Mouse (Mus musculus) midbrain, embryonic 16.5 days (tissue): Measurements from ENCODE around the gene Hfe2. TPM values are rescaled to one million over a fixed set of nuclear protein-coding genes. Genes with fewer than 3 reads are reported as not detected.

Experiments
- ATAC-seq: fragments of 200-750 bp; cut with Nextera tagmentation; 2 replicates; pipeline ENCODE4 v1.8.0; 2017; ENCODE audit warnings: moderate TSS enrichment
- H3K27ac ChIP-seq: fragments of 300-500 bp; sonication (generic); 2 replicates; pipeline ENCODE4 v1.5.1; 2014; ENCODE audit warnings: mild to moderate bottlenecking, low read length, mixed read lengths
- H3K27me3 ChIP-seq: fragments of 300-500 bp; sonication (generic); 2 replicates; pipeline ENCODE4 v1.6.1; 2014; ENCODE audit warnings: low read depth, low read length, mixed read lengths; ENCODE audit not compliant: control insufficient read depth, insufficient read depth
- H3K36me3 ChIP-seq: fragments of 300-500 bp; sonication (generic); 2 replicates; pipeline ENCODE4 v1.6.1; 2014; ENCODE audit warnings: mild to moderate bottlenecking, low read length, moderate library complexity, mixed read lengths; ENCODE audit not compliant: control insufficient read depth, insufficient read depth
- H3K4me1 ChIP-seq: fragments of 300-500 bp; sonication (generic); 2 replicates; pipeline ENCODE4 v1.6.1; 2014; ENCODE audit warnings: mild to moderate bottlenecking, low read length, mixed read lengths; ENCODE audit not compliant: control insufficient read depth, insufficient read depth
- H3K4me2 ChIP-seq: fragments of 300-500 bp; sonication (generic); 2 replicates; pipeline ENCODE4 v1.6.1; 2014; ENCODE audit warnings: mild to moderate bottlenecking, low read length, mixed read lengths
- H3K4me3 ChIP-seq: fragments of 300-500 bp; sonication (generic); 2 replicates; pipeline ENCODE4 v1.5.1; 2014; ENCODE audit warnings: low read depth, mild to moderate bottlenecking, low read length, moderate library complexity, mixed read lengths
- H3K9ac ChIP-seq: fragments of 300-500 bp; sonication (generic); 2 replicates; pipeline ENCODE4 v1.6.1; 2014; ENCODE audit warnings: low read depth, low read length, mixed read lengths
- H3K9me3 ChIP-seq: fragments of 300-500 bp; sonication (generic); replicated peaks from 2 replicates; pipeline ENCODE4 v1.6.1; 2014; ENCODE audit warnings: mild to moderate bottlenecking, low read length, mixed read lengths; ENCODE audit not compliant: control insufficient read depth, poor library complexity, severe bottlenecking
- WGBS: fragments of 180-500 bp; shearing (Covaris S2); extraction: QIAGEN DNeasy Blood & Tissue Kit; methylation state at CpG from one replicate; pipeline ENCODE4 v1.1.7; 2014; 5-methylcytosine and 5-hydroxymethylcytosine counted together
- polyA plus RNA-seq: library from polyadenylated mRNA; unstranded; fragments of >200 nt; fragmentation: Nextera tagmentation; extraction: Ambion mirVana; gene quantifications from 2 replicates; pipeline ENCODE4 v1.2.1, GENCODE M21; 2015

Gene Hfe2
- polyA plus RNA-seq, 1 experiment from 2014 or later, result 2.4 TPM

DNA sequence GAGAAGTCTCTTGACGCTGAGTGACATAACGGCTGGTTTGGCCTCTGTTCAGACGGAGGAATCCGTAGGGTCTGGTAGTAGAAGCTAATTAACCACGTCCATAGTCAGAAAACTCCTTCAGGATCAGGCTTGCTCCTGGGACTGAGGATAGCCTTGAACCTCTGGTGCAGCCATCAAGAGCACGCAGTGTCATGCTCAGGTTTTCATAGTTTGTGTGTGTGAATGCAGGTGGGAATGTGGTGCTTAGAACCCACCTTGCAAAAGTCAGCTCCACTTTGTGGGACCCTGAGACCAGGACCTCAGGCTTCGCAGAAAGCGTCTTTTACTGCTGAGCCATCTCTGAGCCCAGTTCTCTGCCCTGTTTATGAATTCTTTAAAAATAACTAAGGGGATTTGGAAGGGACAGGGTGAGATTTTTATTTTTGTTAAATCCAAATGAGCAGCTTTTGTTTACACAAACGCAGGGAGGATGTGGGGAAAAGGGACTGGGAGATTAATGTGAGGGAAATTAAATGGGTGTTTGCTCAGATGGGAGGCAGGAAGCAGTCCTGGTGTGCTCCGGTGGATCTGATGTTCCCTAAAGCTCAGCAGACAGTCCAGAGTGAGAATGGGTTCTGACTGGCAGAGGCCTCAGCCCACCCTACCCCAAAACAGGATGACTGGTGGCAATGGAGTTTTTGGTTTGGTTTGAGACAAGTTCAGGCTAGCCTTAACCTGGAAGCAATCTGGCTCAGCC lies 37.1 kb downstream of the Hfe2 start:
- no peak overlapping the region for H3K27ac ChIP-seq
- WGBS, result 59% methylated on average over 10 of the region's 10 CpGs

DNA sequence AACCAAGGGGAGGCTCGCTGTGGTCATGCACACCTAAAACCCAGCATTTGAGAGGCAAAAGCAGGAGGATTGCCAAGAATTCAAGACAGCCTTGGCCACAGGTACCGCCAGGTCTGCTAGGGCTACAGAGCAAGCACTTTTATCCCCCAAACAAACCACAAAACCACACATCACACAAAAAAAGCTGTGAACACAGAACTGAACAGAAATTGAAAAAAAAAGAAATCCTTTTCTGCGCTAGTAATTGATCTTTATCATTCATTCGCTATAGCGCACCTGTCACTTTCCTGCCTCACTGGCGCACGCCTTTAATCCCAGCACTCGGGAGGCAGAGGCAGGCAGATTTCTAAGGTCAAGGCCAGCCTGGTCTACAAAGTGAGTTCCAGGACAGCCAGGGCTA lies 38.3 kb downstream of the Hfe2 start:
- ATAC-seq, result no peak
- no peaks in the 10 kb centered on the region for H3K9me3 ChIP-seq
- H3K4me2 ChIP-seq, result no peak overlapping the region
- no peak overlapping the region for H3K9ac ChIP-seq
- H3K36me3 ChIP-seq, result 0 out of 2 replicates have a peak, but pooled peaks cover 3% of the 10 kb centered on the region
- no peaks in the 10 kb centered on the region for H3K27me3 ChIP-seq
- H3K27ac ChIP-seq, result no peak overlapping the region
- peaks cover 29% of the 10 kb centered on the region for H3K4me1 ChIP-seq
- 94% methylated on average over 8 of the region's 8 CpGs for WGBS
- no peak overlapping the region for H3K4me3 ChIP-seq

More for the DNA sequence above, 37.1 kb downstream of the Hfe2 start:
- H3K4me1 ChIP-seq, result peaks cover 29% of the 10 kb centered on the region
- no peak for ATAC-seq
- H3K4me3 ChIP-seq, result no peak overlapping the region
- 0 out of 2 replicates have a peak, but pooled peaks cover 3% of the 10 kb centered on the region for H3K36me3 ChIP-seq
- H3K9ac ChIP-seq, result no peak overlapping the region
- H3K9me3 ChIP-seq, result no peaks in the 10 kb centered on the region
- no peaks in the 10 kb centered on the region for H3K27me3 ChIP-seq
- no peak overlapping the region for H3K4me2 ChIP-seq

DNA sequence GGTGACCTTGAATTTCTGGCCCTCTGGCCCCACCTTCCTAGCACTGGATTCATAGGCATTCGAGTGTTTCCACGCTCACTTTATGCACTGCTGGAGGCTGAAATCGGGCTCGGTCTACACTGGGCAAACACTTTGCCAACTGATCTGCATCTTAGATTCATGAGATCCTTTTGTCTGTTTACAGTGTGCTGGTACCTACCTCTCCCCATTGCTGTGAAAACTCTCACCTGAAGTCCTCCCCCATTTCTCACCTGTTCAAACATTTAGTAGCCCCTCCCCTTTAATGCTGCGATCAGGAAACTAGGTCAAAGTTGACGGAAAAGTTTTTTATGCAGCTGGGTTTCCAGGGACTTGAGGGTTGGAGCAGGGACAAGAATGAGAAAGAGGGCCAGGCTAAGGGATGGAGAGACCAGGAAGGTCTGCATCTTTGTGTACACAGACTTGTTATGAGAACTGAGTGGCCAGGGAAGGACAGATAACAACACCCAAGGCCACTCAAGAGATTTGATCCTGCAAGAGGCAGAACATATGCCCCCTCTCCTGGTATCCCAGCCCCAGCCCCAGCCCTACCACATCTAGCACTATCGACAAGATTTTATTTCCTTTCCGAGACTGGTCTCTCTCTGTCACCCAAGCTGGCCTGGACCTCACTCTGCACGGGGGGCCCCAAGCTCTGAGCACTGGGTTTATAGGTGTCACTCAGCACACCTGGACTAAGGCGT lies 39.1 kb downstream of the Hfe2 start:
- Histone ChIP-seq H3K4me1 (peaks cover 22% of the 10 kb centered on the region), H3K4me3 (no peak overlapping the region), H3K27me3 (no peaks in the 10 kb centered on the region), H3K9ac (no peak overlapping the region), H3K4me2 (no peak overlapping the region), H3K9me3 (no peaks in the 10 kb centered on the region), H3K36me3 (0 out of 2 replicates have a peak, but pooled peaks cover 3% of the 10 kb centered on the region), H3K27ac (no peak overlapping the region)
- WGBS, result 77% methylated on average over 10 of the region's 10 CpGs
- no peak for ATAC-seq

DNA sequence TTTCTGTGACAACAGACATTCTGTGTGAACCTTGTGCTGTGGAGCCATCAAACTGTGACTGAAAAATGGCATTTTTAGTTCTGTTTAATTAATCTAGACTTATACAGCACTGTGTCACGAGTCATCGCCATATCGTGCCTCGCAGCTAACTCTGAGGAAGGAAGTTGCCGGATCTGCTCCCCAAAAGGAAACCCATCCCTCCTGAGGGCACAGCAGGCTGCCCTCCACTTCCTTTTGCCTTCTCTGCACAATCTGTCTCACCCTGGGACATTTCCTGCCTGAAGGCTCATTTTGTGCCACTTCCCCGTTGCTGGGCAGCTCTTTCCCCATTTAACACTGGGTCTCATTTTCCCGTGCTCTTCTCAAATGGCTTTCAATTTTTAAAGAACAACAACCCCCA lies 39.7 kb downstream of the Hfe2 start:
- Histone ChIP-seq H3K36me3 (0 out of 2 replicates have a peak, but pooled peaks cover 3% of the 10 kb centered on the region), H3K9me3 (no peaks in the 10 kb centered on the region), H3K27me3 (no peaks in the 10 kb centered on the region), H3K27ac (no peak overlapping the region), H3K4me3 (no peak overlapping the region), H3K4me1 (peaks cover 16% of the 10 kb centered on the region), H3K4me2 (no peak overlapping the region), H3K9ac (no peak overlapping the region)
- WGBS, result 81% methylated on average over 7 of the region's 7 CpGs
- ATAC-seq, result no peak

DNA sequence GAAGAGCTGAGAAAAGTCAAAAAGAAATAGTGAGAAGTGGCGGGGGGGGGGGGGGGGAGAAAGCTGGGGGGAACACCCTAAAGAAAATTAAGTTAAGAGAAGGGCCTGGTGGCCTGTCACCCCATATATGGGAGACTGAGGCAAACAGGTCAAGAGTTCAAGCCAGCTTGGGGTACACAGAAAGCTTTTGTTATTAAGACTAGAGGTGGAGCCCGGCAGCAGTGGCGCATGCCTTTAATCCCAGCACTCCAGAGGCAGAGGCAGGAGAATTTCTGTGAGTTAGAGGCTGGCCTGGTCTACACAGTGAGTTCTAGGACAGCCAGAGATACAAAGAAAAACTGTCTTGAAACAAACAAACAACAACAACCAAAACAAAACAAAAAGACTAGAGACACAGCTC lies 40.1 kb downstream of the Hfe2 start:
- H3K27ac ChIP-seq, result no peak overlapping the region
- 0 out of 2 replicates have a peak, but pooled peaks cover 3% of the 10 kb centered on the region for H3K36me3 ChIP-seq
- no peaks in the 10 kb centered on the region for H3K27me3 ChIP-seq
- H3K9ac ChIP-seq, result no peak overlapping the region
- H3K4me3 ChIP-seq, result no peak overlapping the region
- H3K4me2 ChIP-seq, result no peak overlapping the region
- no peak for ATAC-seq
- 96% methylated on average over 2 of the region's 3 CpGs for WGBS
- peaks cover 11% of the 10 kb centered on the region for H3K4me1 ChIP-seq
- H3K9me3 ChIP-seq, result no peaks in the 10 kb centered on the region

DNA sequence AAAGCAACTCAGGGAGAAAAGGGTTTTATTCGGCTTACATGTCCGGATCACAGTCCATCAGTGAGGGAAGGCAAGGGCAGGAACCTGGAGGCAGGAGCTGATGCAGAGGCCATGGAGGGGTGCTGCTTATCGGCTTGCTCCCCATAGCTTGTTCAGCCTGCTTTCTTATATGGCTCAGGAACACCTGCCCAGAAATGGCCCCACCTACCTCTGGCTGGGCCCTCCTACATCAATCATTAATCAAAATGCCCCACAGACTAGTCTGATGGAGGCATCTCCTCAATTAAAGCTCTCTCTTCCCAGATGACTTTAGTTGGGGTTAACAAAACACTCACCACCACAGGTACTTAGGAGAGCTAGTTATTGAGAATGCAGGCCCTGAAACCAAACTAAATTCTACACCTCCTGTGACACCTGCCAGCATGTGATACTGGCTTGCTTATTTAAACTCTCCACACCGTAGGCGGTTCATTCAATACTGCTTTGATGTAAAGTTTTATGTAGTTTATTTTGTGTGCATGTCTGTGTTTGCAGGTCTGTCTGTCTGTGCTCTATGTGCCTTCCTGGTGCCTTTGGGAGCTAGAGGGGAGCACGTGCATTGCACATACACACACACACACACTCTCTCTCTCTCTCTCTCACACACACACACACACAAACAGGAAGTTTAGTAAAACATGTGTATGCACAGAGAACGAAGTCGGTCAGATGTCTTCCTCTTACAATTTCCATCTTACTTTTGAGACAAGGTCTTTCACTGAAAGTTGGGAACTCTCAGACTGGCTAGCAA lies 41.9 kb downstream of the Hfe2 start:
- Histone ChIP-seq H3K4me3 (no peak overlapping the region), H3K4me2 (no peak overlapping the region), H3K36me3 (no peaks in the 10 kb centered on the region), H3K9ac (no peak overlapping the region), H3K4me1 (no peaks in the 10 kb centered on the region), H3K9me3 (no peaks in the 10 kb centered on the region), H3K27ac (no peak overlapping the region), H3K27me3 (no peaks in the 10 kb centered on the region)
- 88% methylated on average over 8 of the region's 8 CpGs for WGBS
- no peak for ATAC-seq

DNA sequence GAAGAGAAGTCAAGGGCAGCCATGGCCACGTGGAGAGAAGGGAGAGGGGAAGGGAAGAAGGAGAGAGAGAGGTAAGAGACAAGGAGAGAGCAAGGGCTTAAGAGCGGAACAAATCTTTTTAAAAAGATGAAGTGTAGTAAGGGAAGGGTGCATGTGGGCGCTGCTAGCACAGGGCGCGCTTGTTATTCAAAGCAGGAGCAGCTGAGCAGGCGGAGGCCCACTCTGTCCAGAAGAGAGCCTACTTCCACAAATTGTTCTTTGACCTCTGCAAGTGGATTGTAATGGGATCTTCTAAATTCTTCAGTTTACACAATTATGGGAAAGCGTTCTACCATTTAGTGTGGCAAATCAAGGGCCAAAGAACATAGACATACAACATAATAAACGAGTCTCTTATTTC lies 43.6 kb downstream of the Hfe2 start:
- Histone ChIP-seq H3K36me3 (no peaks in the 10 kb centered on the region), H3K9me3 (no peaks in the 10 kb centered on the region), H3K27me3 (no peaks in the 10 kb centered on the region), H3K4me3 (no peak overlapping the region), H3K4me2 (no peak overlapping the region), H3K27ac (no peak overlapping the region), H3K9ac (no peak overlapping the region), H3K4me1 (no peaks in the 10 kb centered on the region)
- no peak for ATAC-seq
- WGBS, result 64% methylated on average over 8 of the region's 8 CpGs

DNA sequence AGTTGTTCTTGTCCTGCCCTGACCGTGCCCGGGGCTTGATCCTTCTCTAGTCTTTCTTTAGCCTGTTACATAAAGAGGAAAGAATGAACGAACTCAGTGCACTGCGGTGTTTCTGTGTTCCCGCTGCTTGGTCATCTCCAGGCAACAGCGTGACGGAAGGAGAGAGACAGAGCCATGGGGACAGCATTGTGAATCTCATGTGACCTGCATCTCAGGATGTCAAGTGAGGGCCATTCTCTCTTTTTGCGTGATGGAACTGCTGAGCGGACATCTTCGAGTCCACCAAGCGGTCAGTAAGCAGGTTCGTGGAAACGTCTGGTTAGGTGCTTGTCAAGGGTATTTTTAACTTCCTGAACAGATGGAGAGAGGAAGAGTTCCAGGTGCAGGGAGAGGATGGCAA lies 44.5 kb downstream of the Hfe2 start:
- 86% methylated on average over 13 of the region's 13 CpGs for WGBS
- no peak overlapping the region for H3K4me2 ChIP-seq
- no peak for ATAC-seq
- H3K9me3 ChIP-seq, result no peaks in the 10 kb centered on the region
- no peaks in the 10 kb centered on the region for H3K36me3 ChIP-seq
- no peaks in the 10 kb centered on the region for H3K4me1 ChIP-seq
- H3K27me3 ChIP-seq, result no peaks in the 10 kb centered on the region
- H3K4me3 ChIP-seq, result no peak overlapping the region
- H3K9ac ChIP-seq, result no peak overlapping the region
- H3K27ac ChIP-seq, result no peak overlapping the region
